ENCODE assay signal across 8 mouse cellular contexts in the genomic region with DNA sequence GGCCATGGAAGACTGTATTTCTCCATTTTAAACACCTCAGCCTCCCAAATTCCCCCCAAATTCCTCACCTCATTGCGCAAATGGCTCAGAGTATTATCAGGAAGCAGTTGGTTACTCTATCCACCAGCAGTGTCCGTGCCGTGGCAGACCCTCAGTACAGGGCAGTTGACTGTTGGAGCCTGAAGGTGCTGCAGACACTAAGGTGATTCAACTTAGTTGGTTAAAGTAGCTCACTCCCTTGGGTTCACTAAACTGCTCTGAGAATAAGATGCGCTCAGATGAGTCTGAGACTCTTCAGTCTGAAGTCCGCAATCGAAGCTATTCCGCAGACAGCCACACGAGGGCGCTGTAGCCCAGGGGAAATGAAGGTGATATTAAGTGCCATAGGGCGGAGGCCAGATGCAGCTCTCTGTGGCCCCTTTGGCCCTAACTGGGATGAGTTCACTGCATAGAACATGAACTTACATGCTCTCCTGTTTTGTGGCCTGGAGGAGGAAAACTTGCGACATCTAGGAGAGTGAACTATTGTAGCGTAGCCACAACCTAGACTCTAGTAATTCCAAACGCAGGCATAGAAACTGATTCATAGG.
DNase-seq lines count a peak whose midpoint lies in the region.

No protein-coding gene starts in this region.

- DNase-seq in A20 (ENCODE audit: low read depth, low spot score) (peak; percentile 59), NIH3T3 (ENCODE audit: low read depth) (peak; percentile 70)
- peak; percentile 85 to 91 for DNase-seq in cerebellum, postnatal 14 days
- DNase-seq in frontal cortex, postnatal 25 days (ENCODE audit: low spot score in 2 of 2), result peak; percentile 48 to 54
- DNase-seq in kidney, postnatal 25 days, result peak; percentile 46 to 47
- peak; percentile 53 for DNase-seq in lung, postnatal 10 days
- peak; percentile 75 for DNase-seq in retina, postnatal 1 day
- DNase-seq in urinary bladder, postnatal 36 days (ENCODE audit: low spot score in 2 of 2), result peak; percentile 48 to 62

Comparison
In these comparisons a context has a peak if more than half of its experiments do, and no peak if none do; other contexts are left out.
1. Peak in every context shown above with its lines: DNase-seq.